ENCODE assay signal across 8 mouse cellular contexts in genomic region chr14:75456489-75457220, GRCm38 (mm10). TPM values are rescaled to one million over a fixed set of nuclear protein-coding genes. Genes with fewer than 3 reads are reported as not detected.
A peak's percentile ranks its signal among the peaks of the same experiment; 100 is the strongest.
DNase-seq lines count a peak whose midpoint lies in the region; ATAC-seq and TF ChIP-seq lines count a peak whose summit lies in the region.

No protein-coding gene starts in this region.

- H3K4me3 ChIP-seq in embryonic facial prominence, embryonic 10.5 days = peak overlapping the region; percentile 52
- H3K4me3 ChIP-seq in heart, embryonic 15.5 days = peak overlapping the region; percentile 43
- peak overlapping the region; percentile 22 for H3K4me3 ChIP-seq in kidney, postnatal 0 days (replicated peaks; ENCODE audit: low read depth, low read length)
- H3K4me3 ChIP-seq in lung, embryonic 16.5 days (ENCODE audit: low read length) = peak overlapping the region; percentile 19

- peaks cover 55% of the 10 kb centered on the region for H3K27me3 ChIP-seq in embryonic facial prominence, embryonic 10.5 days (replicated peaks; ENCODE audit: low read depth, poor library complexity, severe bottlenecking)
- peaks cover 34% of the 10 kb centered on the region for H3K27me3 ChIP-seq in heart, embryonic 15.5 days
- H3K27me3 ChIP-seq in kidney, postnatal 0 days (ENCODE audit: insufficient read depth, low read length) = no peaks in the 10 kb centered on the region; the same call in 1 of the 2 replicates
- peaks cover 6% of the 10 kb centered on the region for H3K27me3 ChIP-seq in lung, embryonic 16.5 days (ENCODE audit: control insufficient read depth, insufficient read depth, low read depth, low read length)

- H3K27ac ChIP-seq in embryonic facial prominence, embryonic 10.5 days (replicated peaks) = no peak overlapping the region
- H3K27ac ChIP-seq in heart, embryonic 15.5 days = no peak overlapping the region
- H3K27ac ChIP-seq in kidney, postnatal 0 days = no peak overlapping the region
- no peak overlapping the region for H3K27ac ChIP-seq in lung, embryonic 16.5 days (ENCODE audit: low read length)

- peaks cover 40% of the 10 kb centered on the region for H3K4me1 ChIP-seq in embryonic facial prominence, embryonic 10.5 days
- peaks cover 12% of the 10 kb centered on the region for H3K4me1 ChIP-seq in heart, embryonic 15.5 days (replicated peaks)
- no peaks in the 10 kb centered on the region for H3K4me1 ChIP-seq in kidney, postnatal 0 days (replicated peaks; ENCODE audit: insufficient read depth, low read length)
- peaks cover 9% of the 10 kb centered on the region for H3K4me1 ChIP-seq in lung, embryonic 16.5 days (replicated peaks; ENCODE audit: control insufficient read depth, insufficient read depth, low read length)

- peak; percentile 87 for DNase-seq in CD4-positive helper T cell, adult 2 months (ENCODE audit: low read depth, low spot score)
- peak; percentile 47 for DNase-seq in adrenal gland, adult 2 months
- DNase-seq in embryonic facial prominence, embryonic 10.5 days (ENCODE audit: low spot score) = peak; percentile 59
- DNase-seq in kidney, postnatal 0 days (ENCODE audit: low spot score) = peak; percentile 64
- peak; percentile 69 for DNase-seq in right cerebral cortex, adult 18-20 months
- no peak for DNase-seq in yolk sac, embryonic 10.5 days (ENCODE audit: low spot score)

- no peaks in the 10 kb centered on the region for H3K36me3 ChIP-seq in embryonic facial prominence, embryonic 10.5 days (replicated peaks)
- no peaks in the 10 kb centered on the region for H3K36me3 ChIP-seq in heart, embryonic 15.5 days
- no peaks in the 10 kb centered on the region for H3K36me3 ChIP-seq in kidney, postnatal 0 days (ENCODE audit: insufficient read depth, low read length)
- no peaks in the 10 kb centered on the region for H3K36me3 ChIP-seq in lung, embryonic 16.5 days (ENCODE audit: control insufficient read depth, insufficient read depth, low read length)

- 5% methylated on average over 13 of the region's 13 CpGs for WGBS in embryonic facial prominence, embryonic 10.5 days
- 8% methylated on average over 13 of the region's 13 CpGs for WGBS in heart, embryonic 15.5 days
- 3% methylated on average over 13 of the region's 13 CpGs for WGBS in kidney, postnatal 0 days
- WGBS in lung, embryonic 16.5 days = 7% methylated on average over 13 of the region's 13 CpGs

- peak overlapping the region; percentile 72 for H3K4me2 ChIP-seq in heart, embryonic 15.5 days
- H3K4me2 ChIP-seq in kidney, postnatal 0 days (ENCODE audit: low read length) = peak overlapping the region; percentile 63
- H3K4me2 ChIP-seq in lung, embryonic 16.5 days (ENCODE audit: low read depth, low read length) = peak overlapping the region; percentile 44

- H3K9me3 ChIP-seq in embryonic facial prominence, embryonic 10.5 days = no peaks in the 10 kb centered on the region
- no peaks in the 10 kb centered on the region for H3K9me3 ChIP-seq in heart, embryonic 15.5 days (replicated peaks)
- H3K9me3 ChIP-seq in kidney, postnatal 0 days (replicated peaks; ENCODE audit: low read length) = no peaks in the 10 kb centered on the region
- H3K9me3 ChIP-seq in lung, embryonic 16.5 days (ENCODE audit: control insufficient read depth, low read length) = no peaks in the 10 kb centered on the region

- ATAC-seq in heart, embryonic 15.5 days (replicated peaks; ENCODE audit: insufficient number of reproducible peaks, insufficient read depth, low FRiP score, low read depth) = no peak
- ATAC-seq in kidney, postnatal 0 days (replicated peaks; ENCODE audit: low FRiP score, low read depth) = no peak; the same call in 1 of the 2 replicates
- peak; percentile 84 for ATAC-seq in lung, embryonic 16.5 days (ENCODE audit: low read depth)

- peak; percentile 34; the same call in 1 of the 2 replicates for TF ChIP-seq CTCF in kidney, postnatal 0 days (IDR thresholded peaks at IDR 0.05; ENCODE audit: low read depth)

- peak overlapping the region; percentile 22; the same call in 1 of the 2 replicates for H3K9ac ChIP-seq in heart, embryonic 15.5 days
- peak overlapping the region; percentile 27; the same call in 1 of the 2 replicates for H3K9ac ChIP-seq in kidney, postnatal 0 days (ENCODE audit: low read depth, low read length)
- H3K9ac ChIP-seq in lung, embryonic 16.5 days (ENCODE audit: low read length) = no peak overlapping the region

RNA-seq across cellular contexts. Expression of gene Siah3, which starts 0.9 kb away (rescaled TPM):
- total RNA-seq in adrenal gland, adult 2 months (2021) = under 1 TPM; 0.09 to 0.21 TPM
- 0.12 and 0.13 TPM in 2 replicates for polyA plus RNA-seq in adrenal gland, adult 2 months (2012; rRNA removed)
- polyA plus RNA-seq in embryonic facial prominence, embryonic 10.5 days (2016; fragmentation: Nextera tagmentation; extraction: Ambion mirVana) = 0.06 and 0.15 TPM in 2 replicates
- polyA plus RNA-seq in heart, embryonic 15.5 days (2015; fragmentation: Nextera tagmentation; extraction: Ambion mirVana) = 0.03 TPM in 1 of 2 replicates, not detected in the other
- 0.03 and 0.08 TPM in 2 replicates for polyA plus RNA-seq in kidney, postnatal 0 days (2015; fragmentation: Nextera tagmentation; extraction: Ambion mirVana)
- polyA plus RNA-seq in lung, embryonic 16.5 days (2015; fragmentation: Nextera tagmentation; extraction: Ambion mirVana) = 0.05 TPM in 1 of 2 replicates, not detected in the other
